Mouse (Mus musculus): ENCODE results near the gene Fam196b.
A peak's percentile ranks its signal among the peaks of the same experiment; 100 is the strongest.

Fam196b gene

DNA sequence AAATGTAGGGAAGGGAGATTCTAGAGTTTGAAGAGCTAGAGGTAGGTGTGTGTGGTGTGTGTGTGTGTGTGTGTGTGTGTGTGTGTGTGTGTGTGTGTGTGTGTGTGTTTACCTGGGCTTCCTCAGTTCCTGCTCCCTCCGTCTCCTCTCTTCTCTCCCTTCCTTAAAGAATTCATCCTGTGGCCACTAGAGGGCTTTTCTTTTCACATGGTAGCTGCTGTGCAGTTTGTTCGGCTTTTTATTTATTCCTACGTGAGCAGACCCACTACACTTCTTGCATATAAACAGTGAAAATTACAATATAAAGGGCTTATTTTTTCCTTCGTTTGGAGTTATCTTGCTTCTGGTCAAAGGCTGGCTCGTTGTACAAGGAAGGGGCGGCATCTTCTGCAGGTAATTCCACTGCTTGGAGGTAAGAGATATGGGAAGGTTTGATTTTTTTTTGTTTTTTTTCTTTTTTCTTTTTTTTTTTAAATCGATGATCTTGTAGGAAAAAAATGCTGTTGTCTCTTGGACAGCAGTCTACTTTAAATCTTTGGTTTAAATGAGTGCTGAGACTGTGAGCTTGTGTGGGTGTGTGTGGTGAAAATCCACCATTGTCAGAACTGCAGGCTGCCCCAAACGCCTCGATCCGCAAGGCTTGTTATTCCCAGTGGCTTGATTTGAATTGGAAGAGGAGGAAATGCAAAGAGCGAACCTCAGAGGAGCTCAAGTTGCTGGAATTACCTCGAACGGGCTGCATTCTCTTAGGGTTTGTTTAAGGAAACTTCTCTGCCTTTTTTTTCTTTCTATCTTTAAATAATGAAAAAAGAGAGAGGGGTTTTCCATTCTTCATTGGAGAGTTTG lies at the start of gene Fam196b:
Gene Fam196b, plus strand, starts transcription at position 289 of the 846 bp plus-strand sequence.
- DNase-seq = peak in 1 of 2 experiments; percentile 31

DNA sequence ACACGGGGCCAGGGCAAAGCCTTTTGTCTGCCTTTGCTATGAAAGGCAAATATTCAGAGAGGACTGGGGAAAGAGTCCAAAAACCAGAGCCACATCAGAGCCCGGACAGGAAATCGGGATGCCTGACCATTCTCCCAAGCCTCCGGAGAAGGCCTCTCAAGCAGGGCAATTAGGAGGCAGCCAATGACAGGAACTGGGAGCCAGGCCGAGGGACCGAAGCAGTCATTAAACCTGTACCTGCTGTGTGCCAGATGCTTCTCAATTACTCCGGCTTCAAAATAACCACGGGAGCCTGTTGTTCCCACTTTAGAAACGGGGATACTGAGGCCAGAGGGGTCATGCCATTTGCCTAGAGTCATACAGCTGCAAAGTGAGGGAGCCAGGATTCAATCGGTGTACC lies 42.6 kb upstream of the Fam196b start:
- no peak for DNase-seq

DNA sequence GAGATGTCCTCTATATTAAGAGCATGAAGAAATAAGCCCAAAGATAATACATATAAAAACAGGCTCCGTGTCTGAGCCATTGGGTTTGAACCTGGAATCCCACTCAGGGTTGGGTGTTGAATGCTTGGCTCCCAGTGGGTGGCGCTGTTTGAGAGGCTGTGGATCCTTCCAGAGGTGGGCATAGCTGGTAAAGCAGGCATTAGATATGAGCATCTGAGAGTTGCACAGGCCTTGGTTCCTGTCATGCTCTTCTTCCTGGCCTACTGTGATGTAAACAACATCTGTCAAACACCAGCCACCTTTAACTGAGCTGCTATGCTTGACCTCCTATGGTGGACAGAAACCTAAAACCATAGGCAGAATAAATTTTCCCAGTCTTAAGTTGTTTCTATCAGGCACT lies 38.7 kb upstream of the Fam196b start:
- no peak for DNase-seq

DNA sequence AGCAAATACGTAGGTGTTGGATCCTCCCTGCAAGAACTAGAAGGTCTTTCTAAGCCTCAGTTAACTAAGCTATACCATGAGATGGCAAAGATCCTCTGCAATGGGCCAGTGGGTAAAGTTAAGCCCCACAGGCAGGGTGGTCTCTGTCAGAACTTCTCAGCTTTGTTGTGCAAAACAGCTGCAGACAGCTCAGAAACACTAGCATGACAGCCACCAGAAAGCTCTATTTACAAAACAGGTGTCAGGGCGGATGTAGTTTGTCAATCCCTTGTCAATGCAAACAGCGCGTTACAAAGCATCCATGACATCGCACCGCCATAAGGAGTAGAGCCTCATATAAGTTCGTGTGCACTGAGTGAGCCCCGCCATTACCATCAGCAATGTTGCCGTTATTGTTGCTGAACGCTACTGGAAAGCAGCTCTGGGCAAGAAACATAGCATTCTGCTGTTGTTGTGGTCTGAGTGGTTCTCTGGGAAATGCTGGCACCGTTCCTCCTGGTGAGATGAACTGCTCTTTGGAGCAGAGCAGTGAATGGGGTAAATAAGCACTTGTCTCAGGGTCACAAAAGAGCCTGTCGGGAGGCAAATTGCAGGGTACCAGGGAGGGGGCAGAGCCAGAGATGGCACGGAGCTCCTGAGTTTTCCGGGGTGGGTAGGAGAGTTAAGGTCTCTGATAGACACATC lies 38.1 kb upstream of the Fam196b start:
- no peak for DNase-seq

DNA sequence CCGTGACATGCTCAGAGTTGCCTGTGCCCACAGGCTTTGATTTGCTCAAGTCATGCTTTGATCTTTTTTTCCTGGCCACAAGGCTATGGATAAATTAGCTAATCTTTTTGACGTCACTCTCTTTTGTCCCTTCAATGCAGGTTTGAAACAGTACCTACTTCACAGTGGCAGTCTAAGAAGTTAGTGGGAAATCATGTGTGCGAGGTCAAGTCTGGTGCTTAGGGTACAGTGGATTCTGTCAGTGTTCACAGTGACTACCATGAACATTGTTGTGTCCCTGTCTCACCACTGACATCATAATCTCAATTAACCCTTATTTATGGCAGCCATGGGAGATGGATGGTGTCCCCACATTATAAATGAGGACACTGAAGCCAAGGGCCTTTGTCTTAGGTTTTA lies 37.6 kb upstream of the Fam196b start:
- no peak for DNase-seq

DNA sequence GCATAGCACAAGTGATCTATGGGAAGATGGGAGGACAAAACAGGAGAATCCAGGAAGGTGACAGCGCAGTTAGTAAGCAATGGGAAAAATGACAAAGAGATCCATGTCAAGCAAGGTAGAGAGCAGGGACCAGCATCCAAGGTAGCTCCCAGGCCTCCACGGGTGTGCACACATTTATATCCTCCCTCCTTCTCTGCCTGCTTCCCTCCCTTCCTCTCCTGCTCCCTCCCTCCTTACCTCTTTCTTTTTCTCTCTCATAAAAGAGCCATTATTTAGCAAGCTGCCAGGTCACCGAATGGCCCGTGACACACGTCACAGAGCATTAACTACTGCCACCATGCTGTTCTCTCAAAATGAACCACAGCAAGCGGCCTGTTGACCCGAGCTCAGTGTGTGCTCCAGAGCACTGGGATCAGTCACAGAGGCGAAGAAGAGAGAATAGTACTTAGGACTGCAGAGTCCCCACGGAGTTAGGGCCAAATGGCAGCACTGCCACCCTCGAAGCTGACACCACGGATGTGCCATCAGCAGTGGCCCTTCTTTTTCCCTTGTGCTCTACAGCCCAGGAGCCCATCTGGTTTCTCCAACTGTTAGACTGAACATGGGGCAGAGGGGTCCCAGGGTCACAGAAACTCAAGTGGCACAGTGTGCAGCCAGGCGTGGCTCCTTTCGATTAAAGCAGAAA lies 30.4 kb upstream of the Fam196b start:
- DNase-seq = no peak

DNA sequence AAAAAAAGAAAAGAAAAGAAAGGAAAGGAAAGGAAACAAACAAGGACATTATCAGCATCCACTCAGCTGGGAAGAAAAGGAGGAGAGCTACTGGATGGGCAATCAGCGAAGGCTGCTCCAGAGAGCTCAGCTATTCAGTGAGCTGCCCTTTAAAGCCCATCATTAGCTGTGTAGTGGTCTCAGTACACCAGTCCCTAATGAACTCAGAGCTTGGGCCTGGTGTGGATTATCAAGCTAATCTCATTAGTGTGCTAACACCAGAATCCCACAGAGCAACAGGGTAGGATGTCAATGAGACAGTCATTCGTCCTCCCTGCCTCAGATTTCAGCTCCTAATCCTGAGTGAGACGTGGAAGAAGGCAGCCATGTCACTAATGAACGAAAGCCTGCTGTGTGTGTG lies 24.4 kb upstream of the Fam196b start:
- DNase-seq = no peak

DNA sequence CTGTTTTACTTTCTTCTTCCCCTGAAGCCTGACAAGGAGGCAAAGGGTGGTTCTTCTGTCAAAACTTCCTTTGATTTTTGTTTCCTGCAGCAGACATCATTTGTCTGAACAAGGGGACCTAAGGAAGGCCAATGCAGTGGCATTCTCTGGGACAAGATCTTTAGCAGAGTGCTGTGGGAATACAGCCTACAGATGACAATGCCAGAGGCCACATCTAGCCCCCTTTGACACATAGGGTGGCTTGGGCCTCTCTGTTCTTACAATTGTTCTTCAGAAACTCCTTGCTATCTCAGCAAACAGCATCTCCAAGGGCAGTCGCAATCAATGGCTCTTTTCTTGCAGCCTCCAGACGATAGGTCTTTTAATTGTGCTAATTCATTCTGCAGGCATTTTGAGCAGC lies 23.9 kb upstream of the Fam196b start:
- DNase-seq = no peak

DNA sequence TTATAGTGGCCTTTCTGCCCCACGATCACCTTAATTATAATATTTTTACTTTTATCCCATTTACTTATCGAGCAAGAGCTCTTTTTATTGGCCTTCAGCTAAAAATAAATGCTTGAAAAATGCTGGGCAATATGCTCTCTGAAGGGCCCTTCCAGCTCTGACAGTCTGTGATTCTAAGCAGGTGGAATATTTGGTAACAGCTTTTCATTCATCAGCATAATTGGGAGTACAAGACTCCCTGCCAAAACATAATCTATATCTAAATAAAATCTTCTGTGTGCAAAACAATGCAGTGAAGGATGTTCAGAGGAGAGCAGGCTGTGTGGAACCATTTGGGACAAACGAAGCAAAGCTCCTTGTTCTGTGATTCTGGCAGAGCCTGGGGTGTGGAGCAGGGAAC lies 23.3 kb upstream of the Fam196b start:
- no peak for DNase-seq

DNA sequence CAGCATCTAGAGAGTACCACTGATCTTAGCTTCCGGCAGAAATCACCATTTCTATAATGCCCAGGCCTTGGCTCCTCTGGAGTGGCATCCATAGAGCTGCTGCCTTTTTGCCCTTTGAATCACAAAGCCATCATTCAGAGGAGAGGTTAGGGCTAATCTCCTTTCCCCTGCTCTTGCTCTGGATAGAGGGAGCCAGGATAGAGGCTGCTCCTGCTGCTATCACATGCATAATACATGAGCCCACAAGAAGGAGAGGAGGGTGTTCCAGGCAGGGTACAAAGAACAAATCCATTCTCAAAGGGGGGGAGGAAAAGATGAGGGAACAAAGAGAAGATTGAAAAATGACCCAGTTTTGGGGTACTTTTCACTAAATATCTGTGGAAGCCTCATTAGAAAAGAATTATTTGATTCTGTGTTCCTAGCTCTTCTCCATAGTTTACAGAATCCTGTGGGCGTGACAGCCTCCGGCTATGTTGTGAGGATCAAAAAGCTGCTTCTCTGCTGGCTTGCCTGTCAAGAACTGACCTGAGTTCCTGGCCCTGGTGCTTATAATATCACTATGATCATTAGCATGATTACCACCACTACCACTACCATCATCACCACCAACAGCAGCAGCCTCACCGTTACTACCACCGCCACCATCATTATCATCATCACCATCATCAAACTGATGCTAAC lies 16.8 kb upstream of the Fam196b start:
- DNase-seq = no peak

DNA sequence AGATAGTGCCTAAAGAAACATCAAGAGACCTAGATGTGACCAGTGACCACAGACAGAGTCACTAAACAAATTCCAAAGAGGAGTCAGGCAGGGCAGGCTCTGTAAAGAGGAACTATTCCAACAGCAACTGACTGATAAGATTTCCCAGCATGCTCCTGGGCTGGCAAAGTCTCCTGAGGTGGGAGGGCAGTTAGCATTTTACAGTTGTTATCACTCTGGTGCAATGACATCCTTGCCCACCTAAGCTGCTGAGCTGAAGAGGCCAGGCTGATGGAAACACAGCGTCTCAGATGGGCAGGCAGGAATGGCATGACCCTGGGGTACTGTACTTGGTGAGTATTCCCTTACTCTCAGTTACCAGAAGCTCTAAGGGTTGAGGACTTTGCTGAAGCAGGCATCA lies 15.1 kb upstream of the Fam196b start:
- DNase-seq = no peak

DNA sequence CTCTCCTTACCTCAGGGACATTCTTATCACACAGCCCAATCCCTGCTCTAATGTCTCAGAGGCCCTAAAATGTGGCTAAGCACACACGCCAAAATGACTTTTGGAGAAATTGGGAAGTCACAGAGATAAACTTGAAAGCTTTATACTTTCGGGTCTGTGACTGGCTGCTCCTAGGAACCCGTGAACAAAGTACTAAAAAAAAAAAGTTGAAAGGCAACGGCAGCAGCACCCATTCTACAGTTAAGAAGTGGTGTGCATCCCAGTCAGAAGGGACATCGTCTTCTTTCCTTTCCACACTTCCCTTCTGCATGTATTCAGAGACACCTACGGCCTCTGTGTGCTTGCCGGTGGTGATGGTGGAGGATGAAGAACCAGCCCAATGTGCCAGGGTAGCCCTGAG lies 14.6 kb upstream of the Fam196b start:
- DNase-seq = no peak

DNA sequence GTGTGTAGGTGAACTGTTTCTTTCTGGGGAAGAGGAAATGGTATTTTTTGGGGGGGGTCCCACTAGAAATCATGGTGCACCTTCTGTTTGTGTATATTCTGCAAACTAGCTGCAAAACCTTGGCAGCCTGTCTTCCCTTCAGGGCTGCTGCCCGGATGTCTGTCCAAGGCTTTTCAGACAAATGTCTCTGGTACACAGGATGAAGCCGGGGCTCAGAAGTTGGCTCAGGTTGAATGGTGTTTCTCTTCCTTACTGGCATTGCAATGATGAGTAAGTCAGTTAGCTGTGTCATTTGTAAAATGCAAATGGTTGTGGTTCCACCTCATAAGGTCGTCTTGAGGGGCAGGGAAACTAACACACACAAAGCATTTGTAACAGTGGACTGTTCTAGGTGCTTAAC lies 8.4 kb upstream of the Fam196b start:
- no peak for DNase-seq

DNA sequence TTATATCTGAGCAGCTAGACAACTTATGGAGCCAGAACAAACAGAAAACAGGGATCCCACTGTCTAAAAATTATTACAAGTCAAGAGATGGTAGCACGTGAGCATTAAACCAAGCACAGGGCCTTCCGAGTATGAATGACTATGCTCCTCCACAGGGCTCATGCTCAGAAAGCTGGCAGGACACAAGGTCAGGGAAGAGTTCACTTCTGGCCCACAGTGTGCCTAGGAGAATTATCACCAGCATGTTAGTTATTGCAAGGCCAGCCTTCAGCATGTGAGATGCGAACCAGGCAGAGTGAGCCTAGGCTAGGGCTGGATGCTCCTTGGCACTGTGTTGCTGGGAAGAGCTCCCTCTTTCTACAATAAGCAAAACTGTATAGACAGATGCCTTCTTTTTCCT lies 5.9 kb upstream of the Fam196b start:
- no peak for DNase-seq

DNA sequence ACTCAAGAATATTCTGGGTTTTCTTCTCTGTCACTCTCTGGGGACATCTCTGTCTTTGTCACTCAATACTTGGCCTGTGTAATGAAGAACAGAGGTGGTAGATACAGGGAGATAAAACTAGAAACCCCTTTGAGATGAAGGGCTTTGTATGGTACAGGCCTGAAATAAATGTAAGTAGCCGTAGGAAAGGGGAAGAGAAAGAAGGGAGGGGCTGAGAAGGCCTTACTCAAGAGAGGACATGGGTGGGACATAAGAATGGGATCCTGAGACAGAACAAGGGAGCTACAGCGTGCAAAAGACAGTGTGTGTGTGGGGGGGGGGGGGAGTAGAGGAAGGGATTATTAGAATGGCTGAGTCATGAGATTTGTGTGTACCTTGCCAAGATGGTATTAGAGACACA lies 5.3 kb upstream of the Fam196b start:
- no peak for DNase-seq

DNA sequence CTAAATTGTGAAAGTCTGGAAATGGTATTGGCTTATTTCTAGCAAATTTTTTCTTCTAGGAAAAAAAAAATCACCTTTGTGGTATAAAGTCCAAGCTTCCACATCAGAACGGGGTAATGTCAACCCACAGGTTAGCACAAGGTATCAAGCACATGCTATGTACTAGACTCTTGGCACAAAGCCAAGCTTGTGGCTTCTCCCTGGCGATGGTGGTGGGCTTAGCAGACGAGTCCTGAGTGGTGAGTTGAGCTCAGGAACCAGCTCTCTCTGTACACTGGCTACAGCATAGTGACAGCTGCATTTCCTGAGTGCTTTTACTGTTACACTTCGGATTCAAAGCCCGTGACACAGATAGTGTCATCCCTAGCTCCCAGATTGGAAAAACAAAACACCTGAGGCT lies 2.9 kb upstream of the Fam196b start:
- no peak for DNase-seq

DNA sequence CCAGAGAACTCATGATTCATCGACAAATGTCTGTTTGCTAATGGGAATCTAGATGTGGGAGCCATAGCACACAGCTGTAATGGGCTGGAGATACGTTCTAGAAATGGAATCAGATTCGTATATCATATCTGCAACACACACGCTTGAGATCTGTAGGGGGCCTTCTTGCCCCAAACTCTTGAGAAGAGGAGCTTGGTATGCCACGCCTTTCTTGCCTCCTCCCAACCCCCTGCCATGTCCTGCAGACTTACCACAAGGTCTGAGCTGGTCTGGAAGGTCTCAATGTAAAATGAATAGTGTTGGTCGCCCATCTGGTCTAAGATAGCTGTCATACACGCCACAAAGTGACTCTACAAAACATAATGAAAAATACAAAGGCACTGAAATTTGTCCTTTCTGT lies 2.4 kb upstream of the Fam196b start:
- DNase-seq = no peak

DNA sequence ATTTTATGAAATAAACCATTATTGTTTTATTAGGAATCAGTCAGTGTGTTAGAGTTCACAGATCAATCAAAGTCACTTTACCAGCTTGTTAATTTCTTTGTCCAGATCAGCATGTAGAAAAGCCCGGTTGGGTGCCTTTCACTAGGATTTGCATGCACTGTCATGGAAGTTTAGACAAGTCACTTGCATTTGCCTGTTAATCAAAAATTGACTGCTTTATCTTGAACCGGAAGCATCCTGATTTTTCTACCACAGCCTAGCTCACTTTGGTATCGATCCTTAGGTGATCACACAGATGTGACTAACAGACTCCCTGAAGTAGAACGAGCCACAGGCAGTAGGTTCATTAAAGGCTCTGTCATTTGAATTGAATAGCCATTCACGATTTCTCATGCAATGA lies 761 bp downstream of the Fam196b start:
- no peak for DNase-seq

DNA sequence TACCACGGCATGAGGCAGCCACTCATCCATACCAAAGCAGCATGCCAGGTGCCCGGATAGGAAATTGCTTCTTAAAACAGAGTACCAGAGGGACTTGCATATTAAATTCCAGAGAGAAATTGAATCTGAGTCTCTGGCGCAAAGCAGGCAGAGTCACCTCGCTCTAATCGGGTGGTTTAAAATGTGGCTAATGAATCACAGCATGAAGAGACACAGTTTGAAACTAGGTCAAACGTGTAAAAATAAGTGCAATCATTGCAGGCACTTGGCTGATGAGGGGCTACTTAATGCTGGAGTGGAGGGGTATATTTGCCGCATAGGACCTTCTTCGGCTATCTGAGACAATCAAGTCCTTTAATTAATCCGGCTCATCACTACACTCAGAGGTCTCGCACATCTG lies 1.6 kb downstream of the Fam196b start:
- DNase-seq = no peak

DNA sequence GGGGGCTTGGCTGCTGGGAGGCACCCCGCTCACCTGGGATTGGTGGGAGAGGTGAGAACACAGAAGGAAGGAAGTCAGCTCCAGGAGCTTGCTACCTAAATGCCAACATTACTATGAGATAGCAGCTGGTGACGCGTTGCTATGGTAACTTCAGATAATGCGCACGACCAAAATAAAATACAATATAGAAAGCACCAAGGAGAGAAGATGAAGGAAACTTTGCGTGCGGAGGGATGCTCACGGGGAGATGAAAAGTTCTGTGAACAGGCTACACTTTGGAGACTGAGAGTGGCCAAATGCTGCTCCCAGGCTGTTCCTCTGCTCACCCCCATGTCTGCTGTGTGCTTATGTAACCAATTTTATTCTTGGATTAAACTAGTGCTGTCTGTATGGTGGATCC lies 2.4 kb downstream of the Fam196b start:
- DNase-seq = no peak

DNA sequence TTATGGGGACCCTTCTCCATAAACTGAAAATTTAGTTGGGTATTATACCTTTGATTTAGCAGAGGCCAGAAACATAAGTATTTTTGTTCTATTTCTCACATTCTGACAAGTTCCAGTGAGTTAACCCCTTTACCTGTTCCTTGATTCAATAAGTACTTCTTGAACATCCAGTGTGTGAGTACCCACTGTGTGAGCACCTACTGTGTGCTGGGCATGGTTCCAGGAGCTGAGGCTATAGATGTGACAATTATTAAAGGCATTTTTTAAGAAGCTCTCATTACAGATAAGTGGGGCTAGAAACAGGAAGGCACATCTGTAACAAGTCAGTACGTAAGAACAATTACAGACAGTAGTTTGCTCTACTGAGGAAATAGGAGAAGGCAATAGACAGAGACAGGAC lies 4.7 kb downstream of the Fam196b start:
- no peak for DNase-seq

DNA sequence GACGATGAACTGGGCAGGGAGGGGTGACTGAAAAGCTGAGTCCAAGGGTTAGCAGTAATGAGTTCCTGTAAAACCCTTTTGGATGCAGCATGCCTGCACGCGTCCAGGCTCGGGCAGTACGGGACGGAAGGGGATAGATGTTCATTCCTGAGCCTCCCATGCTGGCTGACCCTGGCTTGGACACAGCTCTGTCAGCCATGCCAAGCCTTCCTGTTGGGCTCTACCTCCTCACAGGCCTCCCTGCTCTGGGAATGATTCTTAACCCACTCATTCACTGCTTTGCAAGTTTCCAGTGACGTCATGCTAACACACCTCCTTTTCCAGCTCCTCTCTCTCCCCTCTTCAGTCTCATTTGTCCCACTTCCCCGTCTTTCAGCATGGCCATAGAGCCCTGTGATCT lies 9.0 kb downstream of the Fam196b start:
- no peak for DNase-seq

DNA sequence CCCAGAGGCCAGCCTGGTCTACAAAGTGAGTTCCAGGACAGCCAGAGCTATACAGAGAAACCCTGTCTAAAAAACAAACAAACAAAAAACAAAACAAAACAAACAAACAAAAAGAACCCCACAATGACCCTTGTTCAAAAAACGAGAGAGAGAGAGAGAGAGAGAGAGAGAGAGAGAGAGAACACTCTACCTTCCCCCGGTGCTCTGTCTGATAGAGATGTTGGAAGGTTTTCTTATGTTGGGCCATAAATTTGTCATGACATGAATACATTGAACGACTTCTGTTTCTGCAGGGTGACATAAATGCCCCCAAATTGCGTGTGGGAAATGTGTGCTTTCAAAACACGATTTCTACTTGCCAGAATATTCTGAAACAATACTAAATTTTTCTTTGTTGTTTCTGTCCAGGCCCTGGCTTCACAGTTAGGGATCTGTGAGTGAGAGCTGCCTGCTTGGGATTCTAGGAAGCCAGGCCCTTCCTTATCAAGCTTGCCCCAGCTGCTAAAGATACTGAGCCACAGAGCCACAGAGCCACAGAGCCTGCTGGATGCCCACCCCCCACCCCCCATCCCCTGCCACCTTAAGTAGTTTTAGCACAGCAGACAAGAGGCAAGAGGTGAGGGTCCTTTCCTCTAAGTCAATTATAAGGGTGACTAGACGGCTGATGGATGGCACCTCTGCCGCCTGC lies 17.9 kb downstream of the Fam196b start:
- no peak for DNase-seq
